18 mouse cellular contexts compared by ENCODE assay signal in the genomic region with DNA sequence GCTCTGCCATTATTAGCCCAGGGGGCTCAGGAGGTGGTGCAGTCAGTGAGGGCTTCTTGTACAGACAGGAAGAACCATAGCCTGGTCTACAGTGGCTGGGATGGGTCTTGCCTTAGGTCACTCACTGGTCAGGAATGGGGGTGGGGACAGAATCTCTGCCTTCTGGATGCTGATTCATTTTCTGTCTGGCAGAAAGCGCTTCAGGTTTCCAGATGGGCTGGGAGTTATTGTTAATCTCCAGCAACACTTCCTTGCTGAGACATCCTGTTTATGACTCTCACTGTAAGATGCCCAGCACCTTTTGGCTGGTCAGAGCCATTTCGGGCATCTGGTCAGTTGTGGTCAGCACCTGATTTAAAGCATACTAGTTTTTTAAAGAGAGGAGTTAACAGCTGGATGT. TPM values are rescaled to one million over a fixed set of nuclear protein-coding genes. Genes with fewer than 3 reads are reported as not detected.
DNase-seq lines count a peak whose midpoint lies in the region; ATAC-seq and TF ChIP-seq lines count a peak whose summit lies in the region.
"Had no signal": no experiment of that assay in that cellular context is flagged by ENCODE, and none has a peak within 500 bp of the region (broad histone marks: within the 10 kb centered on the region; RNA-seq: fewer than 3 reads in every experiment).

No protein-coding gene starts in this region.

- H3K27ac ChIP-seq in heart, adult 2 months: peak overlapping the region; percentile 32
- no peak overlapping the region for H3K27ac ChIP-seq in heart, embryonic 10.5 days
- no peak overlapping the region for H3K27ac ChIP-seq in kidney, embryonic 16.5 days (ENCODE audit: low read length)
- H3K27ac ChIP-seq in neural tube, embryonic 13.5 days (replicated peaks): no peak overlapping the region
- H3K27ac ChIP-seq in hindbrain, embryonic 11.5 days (ENCODE audit: low read depth, low read length): no peak overlapping the region
- H3K27ac ChIP-seq: embryonic facial prominence, embryonic 12.5 days; layer of hippocampus, adult 2 months; limb, embryonic 13.5 days; midbrain, embryonic 10.5 days; neural tube, embryonic 15.5 days had no signal

- TF ChIP-seq EP300 in heart, adult 2 months (IDR thresholded peaks at IDR 0.05; ENCODE audit: insufficient read depth, low read depth, low read length): peak; percentile 68; the same call in 1 of the 2 replicates

- intact Hi-C loops in heart, adult 2 months (cut with DNase I): no loop called here

- DNase-seq in heart, adult 2 months: no peak
- DNase-seq in heart, embryonic 10.5 days (ENCODE audit: low spot score): no peak
- peak; percentile 46 for DNase-seq in kidney, postnatal 14 days
- no peak for DNase-seq in neural tube, embryonic 10.5 days (ENCODE audit: extremely low spot score, low spot score)
- DNase-seq in hindbrain, embryonic 11.5 days (ENCODE audit: low spot score): no peak
- DNase-seq: cerebellum, adult 11-12 months; gastrocnemius, postnatal 14 days; right cerebral cortex, postnatal 4 days; thymus, adult 18-20 months had no signal

- H3K4me1 ChIP-seq in heart, adult 2 months (ENCODE audit: control insufficient read depth, insufficient read depth, low read length): peaks cover 3% of the 10 kb centered on the region
- H3K4me1 ChIP-seq in heart, embryonic 10.5 days: no peaks in the 10 kb centered on the region
- no peaks in the 10 kb centered on the region for H3K4me1 ChIP-seq in kidney, embryonic 16.5 days (ENCODE audit: insufficient read depth, low read length)
- no peaks in the 10 kb centered on the region for H3K4me1 ChIP-seq in neural tube, embryonic 13.5 days (replicated peaks)
- no peaks in the 10 kb centered on the region for H3K4me1 ChIP-seq in hindbrain, embryonic 11.5 days (replicated peaks; ENCODE audit: control insufficient read depth, insufficient read depth, low read length)
- H3K4me1 ChIP-seq: embryonic facial prominence, embryonic 12.5 days; limb, embryonic 13.5 days; midbrain, embryonic 10.5 days; neural tube, embryonic 15.5 days had no signal

- ATAC-seq in kidney, embryonic 16.5 days (ENCODE audit: low FRiP score, low TSS enrichment): no peak
- ATAC-seq in neural tube, embryonic 13.5 days (ENCODE audit: low read depth): 0 out of 2 replicates have a peak, but pooled peaks have one; percentile 43
- no peak for ATAC-seq in megakaryocyte-erythroid progenitor cell, adult 5-6 weeks (replicated peaks; ENCODE audit: low FRiP score, low TSS enrichment, poor library complexity, severe bottlenecking)
- no peak for ATAC-seq in hindbrain, embryonic 11.5 days (ENCODE audit: low FRiP score)
- ATAC-seq: CD4-positive, CD25-positive, alpha-beta regulatory T cell, adult 4 months had no signal

- no peak for TF ChIP-seq POLR2A in heart, adult 2 months (IDR thresholded peaks at IDR 0.05; ENCODE audit: insufficient read depth, low read depth, low read length)

- no peaks in the 10 kb centered on the region; the same call in 1 of the 2 replicates for H3K79me2 ChIP-seq in heart, adult 2 months (replicated peaks; ENCODE audit: control insufficient read depth, insufficient read depth, low read length)

- WGBS in heart, adult 2 months: 61% methylated on average over 2 of the region's 2 CpGs
- WGBS in heart, embryonic 10.5 days: 79% methylated on average over 2 of the region's 2 CpGs
- WGBS in kidney, embryonic 16.5 days: 80% methylated on average over 2 of the region's 2 CpGs
- WGBS in neural tube, embryonic 13.5 days: 89% methylated on average over 2 of the region's 2 CpGs
- WGBS in hindbrain, embryonic 11.5 days: 87% methylated on average over 2 of the region's 2 CpGs

- H3K4me3 ChIP-seq in heart, adult 2 months: no peak overlapping the region
- no peak overlapping the region for H3K4me3 ChIP-seq in heart, embryonic 10.5 days
- H3K4me3 ChIP-seq in kidney, embryonic 16.5 days (ENCODE audit: low read length): no peak overlapping the region
- no peak overlapping the region for H3K4me3 ChIP-seq in neural tube, embryonic 13.5 days
- no peak overlapping the region for H3K4me3 ChIP-seq in hindbrain, embryonic 11.5 days (ENCODE audit: low read depth, low read length)
- H3K4me3 ChIP-seq: embryonic facial prominence, embryonic 12.5 days; layer of hippocampus, adult 2 months; limb, embryonic 13.5 days; midbrain, embryonic 10.5 days; neural tube, embryonic 15.5 days had no signal

- peaks cover 9% of the 10 kb centered on the region for H3K36me3 ChIP-seq in heart, adult 2 months (ENCODE audit: control insufficient read depth, insufficient read depth, low read length)
- peaks cover 29% of the 10 kb centered on the region; the same call in 1 of the 2 replicates for H3K36me3 ChIP-seq in heart, embryonic 10.5 days
- H3K36me3 ChIP-seq in kidney, embryonic 16.5 days (ENCODE audit: insufficient read depth, low read length): peaks cover 24% of the 10 kb centered on the region; the same call in 1 of the 2 replicates
- peaks cover 50% of the 10 kb centered on the region for H3K36me3 ChIP-seq in neural tube, embryonic 13.5 days
- H3K36me3 ChIP-seq in hindbrain, embryonic 11.5 days (ENCODE audit: control insufficient read depth, insufficient read depth, low read length): no peaks in the 10 kb centered on the region

- H3K27me3 ChIP-seq in heart, adult 2 months (ENCODE audit: control insufficient read depth, insufficient read depth, low read length): no peaks in the 10 kb centered on the region
- H3K27me3 ChIP-seq in heart, embryonic 10.5 days (ENCODE audit: insufficient read depth, poor library complexity, severe bottlenecking): no peaks in the 10 kb centered on the region
- H3K27me3 ChIP-seq in kidney, embryonic 16.5 days (ENCODE audit: insufficient read depth, low read length): no peaks in the 10 kb centered on the region
- H3K27me3 ChIP-seq in neural tube, embryonic 13.5 days: no peaks in the 10 kb centered on the region
- no peaks in the 10 kb centered on the region for H3K27me3 ChIP-seq in hindbrain, embryonic 11.5 days (ENCODE audit: control insufficient read depth, insufficient read depth, low read length)
- H3K27me3 ChIP-seq: embryonic facial prominence, embryonic 12.5 days; limb, embryonic 13.5 days; neural tube, embryonic 15.5 days had no signal

- no peak overlapping the region for H3K9ac ChIP-seq in heart, adult 2 months (ENCODE audit: low read depth, low read length)
- no peak overlapping the region for H3K9ac ChIP-seq in kidney, embryonic 16.5 days (replicated peaks; ENCODE audit: low read length)
- H3K9ac ChIP-seq in neural tube, embryonic 13.5 days: no peak overlapping the region
- no peak overlapping the region for H3K9ac ChIP-seq in hindbrain, embryonic 11.5 days (ENCODE audit: low read depth, low read length)
- H3K9ac ChIP-seq: embryonic facial prominence, embryonic 12.5 days; limb, embryonic 13.5 days; neural tube, embryonic 15.5 days had no signal

- H3K9me3 ChIP-seq in heart, embryonic 10.5 days: no peaks in the 10 kb centered on the region
- H3K9me3 ChIP-seq in kidney, embryonic 16.5 days (ENCODE audit: low read length): no peaks in the 10 kb centered on the region
- no peaks in the 10 kb centered on the region for H3K9me3 ChIP-seq in neural tube, embryonic 13.5 days
- no peaks in the 10 kb centered on the region for H3K9me3 ChIP-seq in hindbrain, embryonic 11.5 days (ENCODE audit: control insufficient read depth, low read length)
- H3K9me3 ChIP-seq: embryonic facial prominence, embryonic 12.5 days; limb, embryonic 13.5 days; midbrain, embryonic 10.5 days; neural tube, embryonic 15.5 days had no signal

- no peak for TF ChIP-seq CTCF in heart, adult 2 months (IDR thresholded peaks at IDR 0.05)

- no peak overlapping the region for H3K4me2 ChIP-seq in kidney, embryonic 16.5 days (replicated peaks; ENCODE audit: low read depth, low read length)
- H3K4me2 ChIP-seq in neural tube, embryonic 13.5 days: no peak overlapping the region
- no peak overlapping the region for H3K4me2 ChIP-seq in hindbrain, embryonic 11.5 days (replicated peaks; ENCODE audit: low read depth, low read length)
- H3K4me2 ChIP-seq: embryonic facial prominence, embryonic 12.5 days; limb, embryonic 13.5 days; neural tube, embryonic 15.5 days had no signal

RNA-seq across cellular contexts. Expression of a gene that starts 55.8 kb away (rescaled TPM):
- total RNA-seq in heart, adult 2 months (2021): 10 to 100 TPM; 17.0 to 22.7 TPM
- 9.6 and 18.2 TPM in 2 replicates for polyA plus RNA-seq in heart, adult 2 months (2012; rRNA removed)
- 15.2 and 18.5 TPM in 2 replicates for polyA plus RNA-seq in heart, embryonic 10.5 days (2016; fragmentation: Nextera tagmentation; extraction: Ambion mirVana)
- polyA plus RNA-seq in kidney, embryonic 16.5 days (2015; fragmentation: Nextera tagmentation; extraction: Ambion mirVana): 21.2 and 23.4 TPM in 2 replicates
- 8.2 and 10.7 TPM in 2 replicates for polyA plus RNA-seq in neural tube, embryonic 13.5 days (2015; fragmentation: Nextera tagmentation; extraction: Ambion mirVana)
- 0.76 and 1.5 TPM in 2 replicates for total RNA-seq in megakaryocyte-erythroid progenitor cell, adult 5-6 weeks (2014; fragmentation: Nextera tagmentation)
- total RNA-seq in megakaryocyte-erythroid progenitor cell, adult 5-6 weeks (2017): 1.3 and 1.9 TPM in 2 replicates
- 12.9 and 16.5 TPM in 2 replicates for polyA plus RNA-seq in hindbrain, embryonic 11.5 days (2014; fragmentation: Nextera tagmentation; extraction: Ambion mirVana)
